Mouse (Mus musculus) limb, embryonic 12.5 days (tissue): ENCODE results near the gene Cdc42bpg. TPM values are rescaled to one million over a fixed set of nuclear protein-coding genes. Genes with fewer than 3 reads are reported as not detected.
A peak's percentile ranks its signal among the peaks of the same experiment; 100 is the strongest.

Experiments
- ATAC-seq: fragments of 200-750 bp; cut with Nextera tagmentation; 2 replicates; pipeline ENCODE4 v1.8.0; 2017; ENCODE audit warnings: low read depth, moderate TSS enrichment; ENCODE audit not compliant: insufficient number of reproducible peaks, insufficient read depth, low FRiP score, low TSS enrichment
- H3K27ac ChIP-seq: fragments of 300-500 bp; sonication (generic); 2 replicates; pipeline ENCODE4 v1.5.1; 2016; ENCODE audit warnings: mild to moderate bottlenecking, moderate library complexity
- H3K27me3 ChIP-seq: fragments of 300-500 bp; sonication (generic); 2 replicates; pipeline ENCODE4 v1.6.1; 2016; ENCODE audit warnings: mild to moderate bottlenecking, moderate library complexity
- H3K36me3 ChIP-seq: fragments of 300-500 bp; sonication (generic); 2 replicates; pipeline ENCODE4 v1.6.1; 2016; ENCODE audit warnings: mild to moderate bottlenecking, moderate library complexity
- H3K4me1 ChIP-seq: fragments of 300-500 bp; sonication (generic); replicated peaks from 2 replicates; pipeline ENCODE4 v1.6.1; 2016
- H3K4me2 ChIP-seq: fragments of 300-500 bp; sonication (generic); 2 replicates; pipeline ENCODE4 v1.6.1; 2016; ENCODE audit warnings: mild to moderate bottlenecking, moderate library complexity
- H3K4me3 ChIP-seq: fragments of 300-500 bp; sonication (generic); replicated peaks from 2 replicates; pipeline ENCODE4 v1.5.1; 2016; ENCODE audit warnings: mild to moderate bottlenecking
- H3K9ac ChIP-seq: fragments of 300-500 bp; sonication (generic); replicated peaks from 2 replicates; pipeline ENCODE4 v1.6.1; 2016; ENCODE audit warnings: mild to moderate bottlenecking, moderate library complexity
- H3K9me3 ChIP-seq: fragments of 300-500 bp; sonication (generic); 2 replicates; pipeline ENCODE4 v1.6.1; 2016; ENCODE audit warnings: mild to moderate bottlenecking, moderate library complexity
- WGBS: fragments of 180-500 bp; shearing (Covaris S2); methylation state at CpG from one replicate; pipeline ENCODE4 v1.1.7; 2016; 5-methylcytosine and 5-hydroxymethylcytosine counted together
- polyA plus RNA-seq: library from polyadenylated mRNA; unstranded; fragments of >200 nt; fragmentation: Nextera tagmentation; extraction: Ambion mirVana; gene quantifications from 2 replicates; pipeline ENCODE4 v1.2.1, GENCODE M21; 2016

Gene Cdc42bpg
- polyA plus RNA-seq, result 0.69 and 0.96 TPM in 2 replicates

DNA sequence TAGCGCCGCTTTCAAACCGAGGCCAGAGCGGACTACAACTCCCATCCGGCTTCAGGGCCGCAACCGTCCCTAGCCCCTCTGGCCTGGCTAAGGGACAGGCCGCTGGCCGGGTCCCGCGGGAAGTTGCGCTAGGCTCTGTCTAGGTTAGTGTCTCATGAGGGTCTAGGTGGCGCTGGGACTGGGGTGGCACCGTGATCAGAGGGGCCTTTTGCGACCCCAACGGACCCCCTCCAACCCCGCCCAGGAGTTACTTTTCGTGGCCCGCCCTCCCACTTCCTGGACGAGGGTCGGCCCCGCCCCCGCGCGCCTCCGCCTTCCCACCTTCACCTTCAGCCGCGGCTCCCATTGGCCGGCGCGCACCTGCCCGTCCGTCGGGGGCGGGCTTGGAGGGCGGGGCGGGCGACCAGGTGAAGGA is at the start of gene Cdc42bpg:
Cdc42bpg (plus strand) TSS at position 320 of the 415 bp plus-strand sequence.
- no peaks in the 10 kb centered on the region for H3K27me3 ChIP-seq
- no peaks in the 10 kb centered on the region for H3K9me3 ChIP-seq
- ATAC-seq, result peak; percentile 73
- H3K36me3 ChIP-seq, result peaks cover 19% of the 10 kb centered on the region; the same call in 1 of the 2 replicates
- WGBS, result 2% methylated on average over 37 of the region's 38 CpGs
- H3K9ac ChIP-seq, result peak within 1 kb of the TSS; percentile 61
- peak within 1 kb of the TSS; percentile 79 for H3K4me2 ChIP-seq
- peak within 1 kb of the TSS; percentile 76 for H3K4me3 ChIP-seq
- peaks cover 19% of the 10 kb centered on the region for H3K4me1 ChIP-seq
- H3K27ac ChIP-seq, result peak within 1 kb of the TSS; percentile 75; the same call in 1 of the 2 replicates

GRCm38 (mm10) chr19:6260428-6260827 is 45.8 kb upstream of the Cdc42bpg start:
- H3K4me3 ChIP-seq, result no peak overlapping the region
- H3K4me1 ChIP-seq, result no peaks in the 10 kb centered on the region
- H3K9ac ChIP-seq, result no peak overlapping the region
- peaks cover 77% of the 10 kb centered on the region for H3K36me3 ChIP-seq
- no peak overlapping the region for H3K4me2 ChIP-seq
- no peak overlapping the region for H3K27ac ChIP-seq
- H3K27me3 ChIP-seq, result no peaks in the 10 kb centered on the region
- no peak for ATAC-seq
- H3K9me3 ChIP-seq, result peaks cover 7% of the 10 kb centered on the region
- WGBS, result 68% methylated on average over 2 of the region's 2 CpGs

GRCm38 (mm10) chr19:6260946-6261345 is 45.3 kb upstream of the Cdc42bpg start:
- H3K27me3 ChIP-seq, result no peaks in the 10 kb centered on the region
- no peak overlapping the region for H3K9ac ChIP-seq
- no peak for ATAC-seq
- H3K4me1 ChIP-seq, result no peaks in the 10 kb centered on the region
- no peak overlapping the region for H3K4me3 ChIP-seq
- peaks cover 72% of the 10 kb centered on the region for H3K36me3 ChIP-seq
- no peak overlapping the region for H3K4me2 ChIP-seq
- WGBS, result 86% methylated on average over 4 of the region's 4 CpGs
- H3K27ac ChIP-seq, result no peak overlapping the region
- peaks cover 7% of the 10 kb centered on the region for H3K9me3 ChIP-seq

DNA sequence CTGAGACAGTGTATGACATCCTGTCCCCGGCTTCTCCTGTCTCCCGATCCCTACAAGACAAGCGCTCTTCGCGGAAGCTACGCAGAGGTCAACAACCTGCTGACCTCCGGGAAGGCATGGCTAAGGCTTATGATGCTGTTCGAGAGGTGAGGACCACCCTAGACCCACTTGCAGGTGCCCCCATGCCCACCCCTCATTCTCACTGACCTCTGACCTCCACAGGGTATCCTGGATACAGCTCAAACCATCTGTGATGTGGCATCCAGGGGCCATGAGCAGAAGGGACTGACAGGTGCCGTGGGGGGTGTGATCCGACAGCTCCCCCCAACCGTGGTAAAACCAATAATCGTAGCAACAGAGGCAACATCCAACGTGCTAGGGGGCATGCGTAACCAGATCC is 44.9 kb upstream of the Cdc42bpg start:
- H3K9me3 ChIP-seq, result peaks cover 7% of the 10 kb centered on the region
- WGBS, result 92% methylated on average over 14 of the region's 14 CpGs
- no peak overlapping the region for H3K9ac ChIP-seq
- H3K4me2 ChIP-seq, result no peak overlapping the region
- H3K27ac ChIP-seq, result no peak overlapping the region
- H3K27me3 ChIP-seq, result no peaks in the 10 kb centered on the region
- H3K36me3 ChIP-seq, result peaks cover 68% of the 10 kb centered on the region
- no peak for ATAC-seq
- no peaks in the 10 kb centered on the region for H3K4me1 ChIP-seq
- no peak overlapping the region for H3K4me3 ChIP-seq

DNA sequence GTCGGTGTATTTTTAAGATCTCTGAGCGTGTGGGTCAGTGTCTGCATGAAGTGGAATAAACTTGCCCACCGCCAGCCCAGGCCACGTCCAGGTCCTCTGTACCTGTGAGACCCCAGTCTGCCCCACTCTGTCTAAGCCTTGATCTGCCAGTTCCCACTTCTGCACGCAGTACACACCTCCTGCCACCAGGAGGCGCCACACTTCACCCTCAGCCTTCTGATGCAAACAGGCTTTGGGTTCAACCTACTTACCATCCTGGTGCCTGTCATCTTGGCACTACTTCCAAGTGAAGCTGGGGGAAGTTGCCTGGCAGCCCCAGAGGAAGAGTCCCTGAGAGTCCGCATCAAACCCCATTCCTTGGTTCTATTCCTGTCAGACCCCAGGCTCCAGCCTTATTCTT is 44.0 kb upstream of the Cdc42bpg start:
- no peak overlapping the region for H3K4me2 ChIP-seq
- no peaks in the 10 kb centered on the region for H3K27me3 ChIP-seq
- H3K9ac ChIP-seq, result no peak overlapping the region
- H3K4me3 ChIP-seq, result no peak overlapping the region
- no peak for ATAC-seq
- H3K9me3 ChIP-seq, result peaks cover 7% of the 10 kb centered on the region
- H3K36me3 ChIP-seq, result peaks cover 59% of the 10 kb centered on the region
- no peaks in the 10 kb centered on the region for H3K4me1 ChIP-seq
- H3K27ac ChIP-seq, result no peak overlapping the region
- WGBS, result 63% methylated on average over 7 of the region's 7 CpGs

- ATAC-seq, result no peak
- peaks cover 52% of the 10 kb centered on the region for H3K36me3 ChIP-seq
- WGBS, result 91% methylated on average over 8 of the region's 8 CpGs
Measured at GRCm38 (mm10) chr19:6262839-6263433, 43.3 kb upstream of the Cdc42bpg start.

GRCm38 (mm10) chr19:6264200-6264599 is 42.1 kb upstream of the Cdc42bpg start:
- no peak overlapping the region for H3K4me3 ChIP-seq
- peaks cover 39% of the 10 kb centered on the region for H3K36me3 ChIP-seq
- peaks cover 10% of the 10 kb centered on the region for H3K4me1 ChIP-seq
- no peak overlapping the region for H3K9ac ChIP-seq
- H3K27me3 ChIP-seq, result no peaks in the 10 kb centered on the region
- no peak overlapping the region for H3K27ac ChIP-seq
- 59% methylated on average over 9 of the region's 9 CpGs for WGBS
- no peak overlapping the region for H3K4me2 ChIP-seq
- peaks cover 7% of the 10 kb centered on the region for H3K9me3 ChIP-seq
- ATAC-seq, result no peak

More at GRCm38 (mm10) chr19:6262839-6263433, 43.3 kb upstream of the Cdc42bpg start:
- no peak overlapping the region for H3K4me3 ChIP-seq
- H3K9me3 ChIP-seq, result peaks cover 7% of the 10 kb centered on the region
- no peak overlapping the region for H3K4me2 ChIP-seq
- H3K4me1 ChIP-seq, result peaks cover 5% of the 10 kb centered on the region
- no peaks in the 10 kb centered on the region for H3K27me3 ChIP-seq
- no peak overlapping the region; the same call in 1 of the 2 replicates for H3K9ac ChIP-seq
- no peak overlapping the region for H3K27ac ChIP-seq

DNA sequence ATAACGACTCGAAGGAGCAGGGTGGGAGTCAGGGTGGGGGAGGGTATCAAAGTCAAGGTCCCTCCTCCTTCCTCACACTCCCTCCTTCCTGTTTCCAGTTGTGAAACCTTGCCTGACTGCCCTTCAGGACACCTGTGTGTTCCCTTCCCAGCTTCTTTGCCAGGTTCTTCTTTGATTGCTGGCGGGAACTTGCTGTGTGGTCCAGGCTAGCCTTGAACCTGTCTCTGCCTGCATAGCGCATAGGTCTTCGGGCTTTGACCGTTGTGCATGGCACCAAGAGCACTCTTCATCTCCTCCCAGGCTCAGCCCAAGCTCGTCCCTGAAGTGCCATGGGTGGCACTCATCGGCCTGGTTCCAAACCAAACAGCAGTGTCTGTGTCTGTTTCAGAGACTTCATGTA is 41.3 kb upstream of the Cdc42bpg start:
- no peak overlapping the region for H3K9ac ChIP-seq
- H3K36me3 ChIP-seq, result peaks cover 32% of the 10 kb centered on the region
- H3K4me1 ChIP-seq, result peaks cover 10% of the 10 kb centered on the region
- no peaks in the 10 kb centered on the region for H3K27me3 ChIP-seq
- no peak overlapping the region for H3K27ac ChIP-seq
- 71% methylated on average over 8 of the region's 8 CpGs for WGBS
- no peak overlapping the region for H3K4me2 ChIP-seq
- no peak overlapping the region for H3K4me3 ChIP-seq
- no peak for ATAC-seq
- peaks cover 7% of the 10 kb centered on the region for H3K9me3 ChIP-seq

DNA sequence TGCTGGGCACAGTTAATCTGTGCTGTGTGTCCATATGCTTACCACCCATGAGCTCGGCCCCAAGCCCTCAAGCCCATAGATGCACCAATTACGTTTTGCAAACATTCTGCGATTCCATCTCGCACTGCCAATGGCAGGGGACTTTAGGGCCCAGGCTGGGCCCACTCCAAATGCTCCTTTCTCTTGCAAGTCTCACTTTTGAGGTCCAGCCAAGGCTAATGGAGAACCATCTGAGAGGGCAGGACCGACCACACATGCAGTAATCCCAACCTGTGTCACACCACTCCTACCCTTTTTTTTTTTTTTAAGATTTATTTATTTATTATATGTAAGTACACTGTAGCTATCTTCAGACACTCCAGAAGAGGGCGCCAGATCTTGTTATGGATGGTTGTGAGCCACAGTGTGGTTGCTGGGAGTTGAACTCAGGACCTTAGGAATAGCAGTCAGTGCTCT is 40.5 kb upstream of the Cdc42bpg start:
- Histone ChIP-seq H3K27me3 (peaks cover 2% of the 10 kb centered on the region; the same call in 1 of the 2 replicates), H3K27ac (no peak overlapping the region), H3K4me3 (no peak overlapping the region), H3K9ac (no peak overlapping the region), H3K36me3 (peaks cover 24% of the 10 kb centered on the region), H3K9me3 (peaks cover 4% of the 10 kb centered on the region), H3K4me1 (peaks cover 10% of the 10 kb centered on the region), H3K4me2 (no peak overlapping the region)
- ATAC-seq, result no peak
- 73% methylated on average over 6 of the region's 6 CpGs for WGBS

GRCm38 (mm10) chr19:6267306-6268169 is 38.7 kb upstream of the Cdc42bpg start:
- H3K27ac ChIP-seq, result no peak overlapping the region
- no peak for ATAC-seq
- H3K4me2 ChIP-seq, result no peak overlapping the region
- peaks cover 16% of the 10 kb centered on the region for H3K4me1 ChIP-seq
- peaks cover 6% of the 10 kb centered on the region; the same call in 1 of the 2 replicates for H3K36me3 ChIP-seq
- 49% methylated on average over 11 of the region's 11 CpGs for WGBS
- H3K9me3 ChIP-seq, result no peaks in the 10 kb centered on the region
- H3K4me3 ChIP-seq, result no peak overlapping the region
- H3K27me3 ChIP-seq, result peaks cover 7% of the 10 kb centered on the region; the same call in 1 of the 2 replicates
- 0 out of 2 replicates have a peak overlapping the region, but pooled peaks have one; percentile 23 for H3K9ac ChIP-seq

DNA sequence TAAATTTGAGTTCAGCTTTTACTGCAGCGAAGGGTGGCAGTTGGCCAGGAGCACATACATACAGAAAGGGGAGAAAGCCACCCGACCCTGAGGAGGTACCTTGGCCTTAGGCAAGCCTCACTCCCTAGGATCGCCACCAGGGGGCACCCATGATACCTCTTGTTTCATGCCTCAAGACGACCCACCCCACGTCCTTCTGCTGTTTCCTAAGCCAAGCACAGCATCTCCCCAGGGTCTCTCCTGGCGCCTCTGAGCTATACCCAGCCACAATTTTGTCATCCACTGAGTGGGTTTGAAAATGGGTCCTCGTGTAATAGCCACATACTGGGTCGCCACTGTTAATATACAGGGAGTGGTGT is 38.1 kb upstream of the Cdc42bpg start:
- H3K9ac ChIP-seq, result no peak overlapping the region
- peaks cover 7% of the 10 kb centered on the region; the same call in 1 of the 2 replicates for H3K27me3 ChIP-seq
- H3K4me1 ChIP-seq, result peaks cover 16% of the 10 kb centered on the region
- no peak overlapping the region for H3K4me2 ChIP-seq
- 15% methylated on average over 8 of the region's 8 CpGs for WGBS
- no peak overlapping the region for H3K27ac ChIP-seq
- ATAC-seq, result peak; percentile 38; the same call in 1 of the 2 replicates
- no peaks in the 10 kb centered on the region for H3K9me3 ChIP-seq
- no peaks in the 10 kb centered on the region; the same call in 1 of the 2 replicates for H3K36me3 ChIP-seq
- no peak overlapping the region for H3K4me3 ChIP-seq
